Mouse (Mus musculus) liver, adult (tissue): ENCODE results near the gene Dmac1.

Experiments
- GATA4 ChIP-seq: IDR thresholded peaks from 2 replicates; pipeline ENCODE4 v1.6.1; 2014; ENCODE audit warnings: mild to moderate bottlenecking, low read length; ENCODE audit not compliant: insufficient replicate concordance

The Dmac1 gene

GRCm38 (mm10) chr4:75278197-75279175 is at the start of gene Dmac1:
Gene Dmac1 (minus strand): TSS chr4:75278305.
- TF ChIP-seq GATA4 = no peak

GRCm38 (mm10) chr4:75315431-75315830 is 37.3 kb upstream of the Dmac1 start:
- no peak for TF ChIP-seq GATA4

GRCm38 (mm10) chr4:75315007-75315406 is 36.9 kb upstream of the Dmac1 start:
- TF ChIP-seq GATA4 = no peak

- TF ChIP-seq GATA4 = no peak
Measured at GRCm38 (mm10) chr4:75311918-75312317, 33.8 kb upstream of the Dmac1 start.

- TF ChIP-seq GATA4 = no peak
Measured at GRCm38 (mm10) chr4:75311305-75311704, 33.2 kb upstream of the Dmac1 start.

- no peak for TF ChIP-seq GATA4
Measured at GRCm38 (mm10) chr4:75300205-75300972, 22.3 kb upstream of the Dmac1 start.

GRCm38 (mm10) chr4:75292315-75292714 is 14.2 kb upstream of the Dmac1 start:
- no peak for TF ChIP-seq GATA4

- no peak for TF ChIP-seq GATA4
Measured at GRCm38 (mm10) chr4:75291142-75291541, 13.0 kb upstream of the Dmac1 start.

GRCm38 (mm10) chr4:75277467-75278196 is 473 bp downstream of the Dmac1 start:
- no peak for TF ChIP-seq GATA4

GRCm38 (mm10) chr4:75275737-75276136 is 2.4 kb downstream of the Dmac1 start:
- no peak for TF ChIP-seq GATA4

- no peak for TF ChIP-seq GATA4
Measured at GRCm38 (mm10) chr4:75267866-75268265, 10.2 kb downstream of the Dmac1 start.

GRCm38 (mm10) chr4:75266773-75267550 is 11.1 kb downstream of the Dmac1 start:
- TF ChIP-seq GATA4 = no peak

GRCm38 (mm10) chr4:75264219-75264618 is 13.9 kb downstream of the Dmac1 start:
- no peak for TF ChIP-seq GATA4

- no peak for TF ChIP-seq GATA4
Measured at GRCm38 (mm10) chr4:75263556-75264129, 14.5 kb downstream of the Dmac1 start.
